Mouse (Mus musculus): ENCODE results near the gene Vmn1r178. TPM values are rescaled to one million over a fixed set of nuclear protein-coding genes. Genes with fewer than 3 reads are reported as not detected.
"Not testable (repeated sequence)": the region's sequence is repeated elsewhere in the genome, so short reads cannot be mapped to it uniquely, and the experiment has no call there.

Gene Vmn1r178
- not detected in 2 replicates for polyA plus RNA-seq (2015; fragmentation: Nextera tagmentation; extraction: Ambion mirVana)

DNA sequence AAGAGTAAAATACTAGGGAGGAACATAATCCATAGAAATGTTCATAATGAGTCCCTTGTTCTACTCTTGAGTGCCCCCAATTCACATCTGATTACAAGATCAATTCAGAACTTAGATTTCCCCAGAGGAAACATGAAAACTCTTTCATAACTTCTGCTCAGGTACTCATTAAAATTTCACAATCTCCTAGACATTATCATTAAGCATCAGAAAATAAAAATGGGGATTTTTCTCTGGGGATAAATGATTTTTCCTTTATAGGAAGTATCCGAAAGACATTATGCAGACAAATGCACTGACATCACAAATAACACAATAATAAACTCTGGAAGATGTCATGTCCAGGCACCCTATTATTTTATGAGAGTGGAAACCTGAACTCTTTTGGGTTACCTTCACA, at the start of gene Vmn1r178:
TSS of gene Vmn1r178 (plus strand) at position 301 of the 400 bp plus-strand sequence.
- no peak for DNase-seq (ENCODE audit: low spot score)

GRCm38 (mm10) chr7:23866349-23866748, 25.5 kb upstream of the Vmn1r178 start, which contains the start of gene Vmn1r177:
Gene Vmn1r177 (minus strand): TSS chr7:23866449.
- DNase-seq (ENCODE audit: low spot score) = not testable (repeated sequence)

GRCm38 (mm10) chr7:23876918-23877317, 14.9 kb upstream of the Vmn1r178 start:
- peak; percentile 9 for DNase-seq (ENCODE audit: low spot score)

DNA sequence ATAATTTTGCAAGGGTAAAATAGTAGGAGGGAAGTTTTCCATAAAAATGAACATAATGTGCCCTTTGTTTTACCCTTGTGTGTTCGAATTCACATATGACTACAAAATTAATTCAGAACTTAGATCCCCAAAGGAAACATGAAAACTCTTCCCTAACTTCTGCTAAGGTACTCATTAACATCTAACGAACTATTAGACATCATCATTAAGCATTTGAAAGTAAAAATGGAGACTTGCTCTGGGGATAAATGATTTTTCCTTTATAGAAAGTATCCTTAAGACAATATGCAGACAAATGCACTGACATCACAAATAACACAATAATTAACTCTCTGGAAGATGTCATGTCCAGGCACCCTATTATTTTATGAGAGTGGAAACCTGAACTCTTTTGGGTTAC, 34.9 kb downstream of the Vmn1r178 start, which contains the start of gene Vmn1r179:
TSS of gene Vmn1r179 (plus strand) at position 301 of the 400 bp plus-strand sequence.
- DNase-seq (ENCODE audit: low spot score) = no peak

Other genes starting within 250 kb of the Vmn1r178 start
- not detected in 2 replicates for gene Vmn1r172, start 233.7 kb upstream of the Vmn1r178 start, polyA plus RNA-seq (2015; fragmentation: Nextera tagmentation; extraction: Ambion mirVana)
- gene Vmn1r173, start 191.3 kb upstream of the Vmn1r178 start, polyA plus RNA-seq (2015; fragmentation: Nextera tagmentation; extraction: Ambion mirVana) = not detected in 2 replicates
- not detected in 2 replicates for gene Vmn1r174, start 139.7 kb upstream of the Vmn1r178 start, polyA plus RNA-seq (2015; fragmentation: Nextera tagmentation; extraction: Ambion mirVana)
- not detected in 2 replicates for gene Vmn1r175, start 81.4 kb upstream of the Vmn1r178 start, polyA plus RNA-seq (2015; fragmentation: Nextera tagmentation; extraction: Ambion mirVana)
- not detected in 2 replicates for gene Vmn1r176, start 54.6 kb upstream of the Vmn1r178 start, polyA plus RNA-seq (2015; fragmentation: Nextera tagmentation; extraction: Ambion mirVana)
- not detected in 2 replicates for gene Vmn1r177, start 25.6 kb upstream of the Vmn1r178 start, polyA plus RNA-seq (2015; fragmentation: Nextera tagmentation; extraction: Ambion mirVana)
- not detected in 2 replicates for gene Vmn1r179, start 35.0 kb downstream of the Vmn1r178 start, polyA plus RNA-seq (2015; fragmentation: Nextera tagmentation; extraction: Ambion mirVana)
- gene Vmn1r180, start 58.6 kb downstream of the Vmn1r178 start, polyA plus RNA-seq (2015; fragmentation: Nextera tagmentation; extraction: Ambion mirVana) = not detected in 2 replicates
- gene Vmn1r181, start 82.6 kb downstream of the Vmn1r178 start, polyA plus RNA-seq (2015; fragmentation: Nextera tagmentation; extraction: Ambion mirVana) = 0.08 TPM in 1 of 2 replicates, not detected in the other
- not detected in 2 replicates for gene V1rd19, start 109.7 kb downstream of the Vmn1r178 start, polyA plus RNA-seq (2015; fragmentation: Nextera tagmentation; extraction: Ambion mirVana)
- gene Vmn1r183, start 161.2 kb downstream of the Vmn1r178 start, polyA plus RNA-seq (2015; fragmentation: Nextera tagmentation; extraction: Ambion mirVana) = not detected in 2 replicates
- 17.6 and 19.3 TPM in 2 replicates for gene Zfp180, start 189.9 kb downstream of the Vmn1r178 start, polyA plus RNA-seq (2015; fragmentation: Nextera tagmentation; extraction: Ambion mirVana)
- gene Zfp112, start 220.3 kb downstream of the Vmn1r178 start, polyA plus RNA-seq (2015; fragmentation: Nextera tagmentation; extraction: Ambion mirVana) = 1.3 and 2.2 TPM in 2 replicates
- 10.5 and 11.6 TPM in 2 replicates for gene Zfp235, start 242.2 kb downstream of the Vmn1r178 start, polyA plus RNA-seq (2015; fragmentation: Nextera tagmentation; extraction: Ambion mirVana)